ENCODE assay signal across 31 mouse cellular contexts in genomic region chr1:37656017-37656416, GRCm38 (mm10).
"Had no signal": no experiment of that assay in that cellular context is flagged by ENCODE, and none has a peak within 500 bp of the region (broad histone marks: within the 10 kb centered on the region; RNA-seq: fewer than 3 reads in every experiment).

No protein-coding gene starts in this region.

- H3K4me3 ChIP-seq: limb, embryonic 10.5 days; limb, embryonic 12.5 days; limb, embryonic 13.5 days; limb, embryonic 15.5 days; liver, embryonic 12.5 days; liver, embryonic 13.5 days; liver, embryonic 15.5 days; lung, embryonic 15.5 days; megakaryocyte, embryonic 14.5 days; midbrain, embryonic 10.5 days; midbrain, embryonic 12.5 days; midbrain, embryonic 13.5 days; midbrain, embryonic 15.5 days; myocyte had no signal

- H3K36me3 ChIP-seq: limb, embryonic 10.5 days; limb, embryonic 12.5 days; limb, embryonic 13.5 days; limb, embryonic 15.5 days; liver, embryonic 12.5 days; liver, embryonic 13.5 days; liver, embryonic 15.5 days; lung, embryonic 15.5 days; midbrain, embryonic 10.5 days; midbrain, embryonic 12.5 days; midbrain, embryonic 13.5 days; midbrain, embryonic 15.5 days had no signal

- ATAC-seq: liver, embryonic 12.5 days; liver, postnatal 0 days; lung, postnatal 0 days; midbrain, embryonic 13.5 days; midbrain, embryonic 15.5 days; midbrain, embryonic 16.5 days had no signal

- H3K9me3 ChIP-seq: limb, embryonic 10.5 days; limb, embryonic 13.5 days; limb, embryonic 15.5 days; liver, embryonic 13.5 days; lung, embryonic 15.5 days; midbrain, embryonic 13.5 days; midbrain, embryonic 15.5 days had no signal

- H3K4me1 ChIP-seq: limb, embryonic 10.5 days; limb, embryonic 12.5 days; limb, embryonic 13.5 days; limb, embryonic 15.5 days; liver, embryonic 13.5 days; liver, embryonic 15.5 days; lung, embryonic 15.5 days; megakaryocyte, embryonic 14.5 days; midbrain, embryonic 10.5 days; midbrain, embryonic 12.5 days; midbrain, embryonic 13.5 days; midbrain, embryonic 15.5 days had no signal

- DNase-seq: left cerebral cortex, postnatal 4 days; liver; liver, embryonic 13.5 days; liver, postnatal 0 days; lung, adult 18-20 months; lung, adult 2 months; lung, embryonic 14.5 days; lung, postnatal 10 days; lung, postnatal 14 days; lung, postnatal 36 days; lung, postnatal 4 days; midbrain, embryonic 14.5 days had no signal

- H3K9ac ChIP-seq: limb, embryonic 12.5 days; limb, embryonic 13.5 days; limb, embryonic 15.5 days; liver, embryonic 12.5 days; liver, embryonic 13.5 days; liver, embryonic 14.5 days; liver, embryonic 15.5 days; liver, postnatal 0 days; lung, embryonic 14.5 days; lung, embryonic 15.5 days; midbrain, embryonic 12.5 days; midbrain, embryonic 13.5 days; midbrain, embryonic 15.5 days had no signal

- H3K4me2 ChIP-seq: limb, embryonic 12.5 days; limb, embryonic 13.5 days; limb, embryonic 15.5 days; liver, embryonic 11.5 days; liver, embryonic 12.5 days; liver, embryonic 13.5 days; liver, embryonic 15.5 days; lung, embryonic 14.5 days; lung, embryonic 15.5 days; midbrain, embryonic 11.5 days; midbrain, embryonic 12.5 days; midbrain, embryonic 13.5 days; midbrain, embryonic 15.5 days had no signal

- H3K27me3 ChIP-seq: limb, embryonic 12.5 days; limb, embryonic 13.5 days; limb, embryonic 15.5 days; liver, embryonic 12.5 days; liver, embryonic 13.5 days; liver, embryonic 15.5 days; lung, embryonic 15.5 days; midbrain, embryonic 12.5 days; midbrain, embryonic 13.5 days; midbrain, embryonic 15.5 days had no signal

- H3K27ac ChIP-seq: limb, embryonic 10.5 days; limb, embryonic 12.5 days; limb, embryonic 13.5 days; limb, embryonic 15.5 days; liver, embryonic 12.5 days; liver, embryonic 13.5 days; liver, embryonic 14.5 days; liver, embryonic 15.5 days; lung, embryonic 15.5 days; macrophage; midbrain, embryonic 10.5 days; midbrain, embryonic 12.5 days; midbrain, embryonic 13.5 days; midbrain, embryonic 15.5 days had no signal
